Mouse (Mus musculus) right cerebral cortex, adult 18-20 months (tissue): ENCODE data around the gene Grk3.

ENCODE experiments used
- DNase-seq: peaks from one replicate; pipeline ENCODE4 v3.0.0; 2022; ENCODE audit warnings: mixed read lengths

The Grk3 gene

DNA sequence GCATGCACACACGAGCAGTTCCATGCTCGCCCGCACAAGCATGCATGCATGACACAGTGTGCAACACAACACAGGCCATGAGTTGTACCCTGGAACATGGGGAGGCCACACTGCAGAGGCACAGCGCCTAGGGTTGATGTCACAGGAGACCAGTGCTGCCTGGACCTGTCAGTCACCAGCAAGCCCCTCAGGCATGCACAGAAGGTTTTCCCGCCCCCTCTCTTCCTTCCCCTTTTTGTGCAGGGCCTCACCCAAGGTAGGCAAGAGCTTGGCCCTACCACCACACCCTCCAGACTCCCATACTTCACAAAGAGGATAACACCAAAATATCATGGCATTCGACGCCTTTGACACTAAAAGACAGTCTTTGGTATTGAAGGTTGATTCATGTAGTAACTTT, 8.6 kb downstream of the Grk3 start:
- DNase-seq: no peak

DNA sequence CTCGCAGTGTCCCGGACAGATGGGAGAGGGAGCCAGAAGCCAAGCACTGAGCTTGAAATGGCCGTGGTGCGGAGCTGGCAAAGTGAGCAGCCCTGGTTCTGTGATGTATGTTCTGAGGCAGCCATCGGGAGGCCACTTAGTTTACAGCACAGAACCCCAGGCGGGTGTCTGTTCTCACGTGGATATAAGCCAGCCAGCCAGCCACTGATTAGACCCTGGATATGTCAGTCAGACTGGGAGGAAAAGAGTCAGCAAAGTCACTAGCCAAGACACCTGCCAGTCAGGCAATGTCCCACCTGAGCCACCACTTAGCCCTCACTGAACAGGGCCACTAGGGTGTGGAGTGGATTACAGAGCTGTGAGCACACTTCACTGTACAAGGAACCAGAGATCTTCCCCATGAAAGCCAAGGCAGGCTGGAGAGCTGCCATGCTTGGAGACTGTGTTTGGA, 9.6 kb downstream of the Grk3 start:
- no peak for DNase-seq

- DNase-seq: no peak
These were observed 12.7 kb downstream of the Grk3 start for GRCm38 (mm10) chr5:113002821-113003380.

GRCm38 (mm10) chr5:112999227-112999626, 16.4 kb downstream of the Grk3 start:
- DNase-seq: no peak

GRCm38 (mm10) chr5:112997516-112998186, 17.9 kb downstream of the Grk3 start:
- DNase-seq: no peak

DNA sequence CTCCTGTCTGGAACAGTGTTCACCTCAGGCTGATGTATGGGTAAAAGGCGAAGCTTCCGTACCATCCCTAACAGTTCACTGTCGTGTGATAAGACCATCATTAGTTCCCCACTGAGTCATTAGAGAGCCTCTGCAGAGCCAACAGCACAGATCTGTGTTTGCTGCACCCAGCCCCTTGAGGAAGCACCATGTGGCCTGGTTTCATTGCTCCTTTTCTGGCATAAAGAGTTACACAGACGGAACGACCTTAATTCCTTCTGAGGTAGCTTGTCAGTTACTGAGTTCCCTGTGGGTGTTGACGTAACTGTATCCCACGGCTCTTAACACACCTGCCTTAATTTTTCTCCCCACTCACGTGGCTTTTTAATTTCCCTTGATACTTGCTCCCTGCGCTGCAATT, 24.3 kb downstream of the Grk3 start:
- DNase-seq: no peak

- no peak for DNase-seq
These were observed 33.7 kb downstream of the Grk3 start for GRCm38 (mm10) chr5:112981931-112982330.

- DNase-seq: no peak
These were observed 35.9 kb downstream of the Grk3 start for GRCm38 (mm10) chr5:112979710-112980109.

DNA sequence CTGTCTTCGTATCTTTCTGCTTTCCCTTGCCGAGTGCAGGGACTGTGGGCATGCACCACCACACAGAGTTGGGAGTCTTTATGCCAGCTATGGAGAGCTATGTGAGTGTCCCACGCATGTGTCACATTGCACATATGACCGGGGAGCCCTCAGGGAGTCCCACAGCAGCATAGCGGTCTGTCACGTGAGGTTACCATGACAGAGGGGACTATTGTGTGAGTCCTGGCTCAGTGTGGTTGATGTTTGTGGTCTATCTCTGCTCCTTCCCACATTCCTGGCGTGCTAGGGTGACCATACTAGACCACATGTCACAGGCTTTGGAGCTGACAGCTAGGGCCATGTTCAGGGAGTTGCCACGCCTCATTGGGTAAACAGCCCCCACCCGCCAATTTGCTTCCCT, 36.4 kb downstream of the Grk3 start:
- no peak for DNase-seq

- DNase-seq: no peak
These were observed 38.5 kb downstream of the Grk3 start for GRCm38 (mm10) chr5:112977089-112977488.

GRCm38 (mm10) chr5:112973596-112973995, 42.0 kb downstream of the Grk3 start:
- no peak for DNase-seq

DNA sequence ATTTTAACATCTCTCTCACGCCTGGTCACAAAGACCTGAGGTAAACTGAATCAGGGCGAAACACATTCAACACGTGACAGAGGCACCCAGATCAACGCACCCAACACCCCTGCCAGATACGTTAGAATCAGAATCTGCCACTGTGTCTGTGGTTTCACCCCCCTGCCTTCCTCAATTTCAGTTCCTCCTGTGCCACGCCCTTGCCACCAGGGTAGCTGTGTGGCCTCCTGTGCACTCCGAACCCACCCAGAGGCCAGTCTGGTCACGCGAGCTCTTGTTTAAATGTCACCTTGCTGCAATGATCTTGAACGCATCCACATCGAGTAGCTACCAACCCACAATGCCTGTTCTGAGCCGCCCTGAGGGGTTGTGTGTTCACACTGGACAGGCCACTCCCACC, 43.3 kb downstream of the Grk3 start:
- no peak for DNase-seq

DNA sequence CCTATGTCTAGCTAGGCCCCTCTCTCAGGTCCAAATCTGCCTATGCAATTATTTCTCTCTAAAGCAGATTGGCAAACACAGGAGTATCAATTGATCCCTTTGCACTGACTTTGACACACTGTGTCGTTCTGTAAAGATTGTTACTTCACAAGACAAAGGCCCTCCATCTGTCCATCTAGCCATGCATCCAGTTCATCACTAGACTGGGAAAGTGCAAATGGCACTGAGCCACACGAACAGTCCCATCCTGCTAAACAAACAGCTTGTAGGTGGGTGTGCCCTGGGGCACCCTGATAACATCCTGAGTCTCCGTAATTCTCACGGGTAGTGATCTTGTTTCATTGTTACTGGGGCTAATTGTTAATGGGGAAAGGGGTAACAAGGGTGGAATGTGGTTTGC, 52.1 kb downstream of the Grk3 start:
- no peak for DNase-seq

- DNase-seq: no peak
These were observed 53.4 kb downstream of the Grk3 start for GRCm38 (mm10) chr5:112962166-112962565.

DNA sequence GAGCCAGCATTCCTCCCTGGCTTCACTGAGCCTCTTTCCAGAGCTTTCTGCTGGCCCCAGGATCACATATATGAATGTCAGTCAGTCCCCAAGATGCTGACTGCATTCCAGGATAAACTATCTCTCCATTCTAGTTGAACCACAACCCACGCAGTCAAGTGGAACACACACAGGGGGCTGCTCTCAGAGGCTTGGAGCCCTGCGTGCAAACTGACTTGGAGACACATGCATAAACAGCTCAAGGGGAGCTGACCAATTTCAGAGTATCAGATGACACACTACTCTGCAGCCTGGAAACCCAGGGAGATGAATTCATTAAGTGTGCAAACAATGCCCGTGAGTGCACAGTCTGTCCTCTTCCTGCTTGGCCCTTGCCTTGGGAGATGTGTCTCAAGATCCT, 54.7 kb downstream of the Grk3 start:
- DNase-seq: no peak

GRCm38 (mm10) chr5:112958293-112958692, 57.3 kb downstream of the Grk3 start:
- no peak for DNase-seq

DNA sequence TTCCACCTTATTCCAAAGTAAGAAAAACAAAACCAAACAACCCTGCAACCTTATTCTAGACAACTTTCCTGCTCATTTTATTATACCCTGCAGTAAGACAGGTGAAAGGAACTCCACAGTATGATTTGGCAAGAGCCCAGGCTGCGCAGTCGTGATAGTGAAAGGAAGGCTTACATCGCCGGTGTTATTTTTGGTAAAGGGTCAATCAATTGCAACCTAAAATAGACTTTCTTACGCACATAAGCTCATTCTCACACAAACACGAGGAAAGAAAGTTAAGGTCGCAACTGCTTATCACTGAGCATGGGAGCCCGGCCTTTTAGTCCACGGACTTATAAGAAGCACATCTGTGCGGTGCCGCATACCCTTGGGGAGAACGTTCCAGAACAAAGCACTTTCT, 58.8 kb downstream of the Grk3 start:
- DNase-seq: no peak

DNA sequence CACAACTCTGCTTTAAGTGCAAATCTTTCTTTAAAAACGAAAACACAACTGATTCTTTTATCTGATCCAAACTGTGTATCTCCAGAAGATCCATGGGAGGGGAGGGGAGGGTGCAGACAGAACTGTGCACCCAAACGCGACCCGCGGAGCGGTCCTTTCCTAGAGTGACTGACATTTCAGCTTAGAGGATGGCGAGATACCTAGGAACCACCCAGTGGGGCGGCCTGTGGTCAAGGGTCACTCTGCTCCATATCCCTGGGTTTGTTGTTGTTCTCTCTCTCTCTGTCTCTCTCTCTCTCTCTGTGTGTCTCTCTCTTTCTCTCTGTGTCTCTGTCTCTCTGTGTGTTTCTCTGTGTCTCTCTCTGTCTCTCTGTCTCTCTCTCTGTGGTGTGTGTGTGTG, 59.2 kb downstream of the Grk3 start:
- no peak for DNase-seq

DNA sequence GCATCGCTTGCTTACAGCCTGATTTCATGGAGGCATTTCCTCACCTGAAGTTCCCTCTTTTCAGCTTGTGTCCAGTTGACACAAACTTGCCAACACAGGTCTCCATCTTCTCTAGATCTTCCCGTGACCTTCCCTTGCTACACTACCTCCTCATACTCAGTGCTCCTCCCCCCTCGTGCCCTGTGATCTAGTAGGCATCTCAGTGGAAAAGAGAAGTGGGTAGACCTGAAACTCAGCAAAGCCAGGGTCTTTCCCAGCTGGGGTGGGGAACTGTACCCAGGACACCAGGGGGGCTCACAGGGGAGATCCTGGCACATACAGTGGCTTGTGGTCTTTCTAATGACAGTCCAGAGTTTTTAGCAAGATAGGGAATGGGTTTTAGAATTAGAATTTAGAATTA, 64.7 kb downstream of the Grk3 start:
- no peak for DNase-seq

DNA sequence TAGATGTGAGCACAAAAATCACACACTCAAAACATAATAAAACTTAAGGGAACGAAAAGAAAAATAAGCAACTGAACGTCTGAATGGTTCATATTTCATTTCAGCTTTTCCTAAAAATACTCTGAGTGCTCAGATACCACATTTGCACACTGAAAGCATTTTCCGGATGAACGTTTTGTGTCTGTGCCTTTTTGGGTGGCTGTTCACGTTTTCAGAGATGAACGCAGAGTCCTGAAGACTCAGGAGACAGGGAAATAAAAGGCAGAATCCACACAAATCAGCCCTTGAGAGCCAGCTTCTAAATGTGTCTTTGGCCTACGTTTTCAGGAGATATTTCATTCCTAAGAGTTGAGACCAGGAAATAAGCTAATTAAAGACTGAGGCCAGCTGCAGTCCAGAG, 69.7 kb downstream of the Grk3 start:
- DNase-seq: no peak

DNA sequence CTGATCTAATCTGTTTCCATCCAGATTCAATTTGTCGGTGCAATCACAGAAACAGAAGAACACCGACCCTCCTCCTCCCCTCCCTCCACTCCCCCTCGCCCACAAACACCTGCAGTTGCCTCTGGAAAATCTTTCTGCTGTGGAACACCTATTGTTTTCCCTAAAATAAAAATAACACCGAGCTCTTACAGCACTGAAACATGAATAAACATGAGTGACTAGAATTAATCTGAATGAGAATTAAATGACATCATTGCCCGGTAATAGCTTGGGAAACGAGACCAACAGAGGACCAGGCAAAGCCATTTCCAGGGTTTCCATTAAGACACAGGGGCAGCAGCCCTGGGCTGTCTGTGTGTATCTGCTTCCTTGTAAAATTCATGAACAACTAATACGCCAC, 73.3 kb downstream of the Grk3 start:
- DNase-seq: no peak

DNA sequence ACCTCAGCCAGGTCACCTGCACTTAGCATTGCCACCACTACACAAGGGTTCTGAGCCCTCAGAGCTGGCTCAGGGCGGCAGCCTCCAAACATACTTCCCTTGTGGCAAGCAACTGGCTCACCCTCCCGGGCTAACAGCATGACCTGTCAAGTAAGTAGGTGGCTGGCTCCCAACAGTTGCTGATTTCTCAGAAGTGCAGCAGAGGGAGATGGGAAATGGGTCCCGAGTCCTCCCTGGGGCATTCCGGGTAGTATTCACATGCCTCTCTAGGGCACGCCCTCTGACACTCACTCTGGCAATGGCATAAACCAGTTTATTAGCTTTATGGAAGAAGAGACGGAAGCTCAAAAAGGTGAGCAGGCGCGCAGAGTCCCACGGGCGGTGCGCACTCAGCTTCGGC, 74.6 kb downstream of the Grk3 start:
- DNase-seq: no peak

DNA sequence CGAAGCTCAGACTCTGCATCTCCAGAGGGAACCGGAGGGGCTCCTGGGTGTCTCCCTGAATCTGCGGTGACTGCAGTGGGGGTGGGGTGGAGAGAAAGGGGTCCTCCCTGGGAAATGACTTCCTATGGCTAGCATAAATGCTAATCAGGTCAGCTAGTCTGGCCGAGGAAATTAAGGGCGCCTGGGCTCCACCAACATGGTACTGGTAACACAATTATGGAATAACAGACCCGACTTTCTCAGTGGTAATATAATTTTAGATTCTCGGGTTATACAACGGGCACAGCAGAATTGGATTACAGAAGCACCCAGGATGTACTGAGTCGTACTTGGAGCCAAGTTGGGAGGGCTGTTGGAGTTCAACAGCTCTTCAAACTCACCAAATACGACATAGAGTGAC, 79.0 kb downstream of the Grk3 start:
- no peak for DNase-seq

DNA sequence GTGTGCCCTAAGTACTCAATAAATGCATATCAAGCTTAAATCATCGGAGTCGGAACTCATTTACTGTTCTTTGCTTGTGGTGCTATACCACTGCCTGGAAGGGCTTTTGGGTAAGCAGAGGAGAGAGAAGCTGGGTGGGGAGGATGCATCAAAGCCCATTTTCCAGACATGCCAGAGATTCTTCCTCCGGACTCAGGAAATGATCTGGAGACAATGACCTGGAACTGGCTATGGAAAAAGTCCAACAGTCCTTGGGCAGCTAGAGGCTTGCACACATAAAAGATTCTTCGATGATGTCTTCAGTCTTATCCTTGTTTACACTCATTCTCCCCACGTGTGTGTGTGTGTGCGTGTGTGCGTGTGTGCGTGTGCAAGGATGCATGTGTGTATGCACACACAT, 80.2 kb downstream of the Grk3 start:
- no peak for DNase-seq

GRCm38 (mm10) chr5:112932878-112933567, 82.6 kb downstream of the Grk3 start:
- DNase-seq: no peak
